ENCODE assay signal across 21 mouse cellular contexts in genomic region chr10:42173839-42174238, GRCm38 (mm10).
DNase-seq lines count a peak whose midpoint lies in the region; ATAC-seq lines count a peak whose summit lies in the region.
"Had no signal": no experiment of that assay in that cellular context is flagged by ENCODE, and none has a peak within 500 bp of the region (broad histone marks: within the 10 kb centered on the region; RNA-seq: fewer than 3 reads in every experiment).

No protein-coding gene starts in this region.

- no peaks in the 10 kb centered on the region; the same call in 1 of the 2 replicates for H3K9me3 ChIP-seq in kidney, embryonic 16.5 days (ENCODE audit: low read length)
- H3K9me3 ChIP-seq in embryonic facial prominence, embryonic 10.5 days, result no peaks in the 10 kb centered on the region
- no peaks in the 10 kb centered on the region for H3K9me3 ChIP-seq in forebrain, embryonic 16.5 days (ENCODE audit: control insufficient read depth, low read length)
- H3K9me3 ChIP-seq: hindbrain, embryonic 12.5 days; neural tube, embryonic 13.5 days had no signal

- no peaks in the 10 kb centered on the region for H3K36me3 ChIP-seq in kidney, embryonic 16.5 days (ENCODE audit: insufficient read depth, low read length)
- no peaks in the 10 kb centered on the region for H3K36me3 ChIP-seq in embryonic facial prominence, embryonic 10.5 days (replicated peaks)
- no peaks in the 10 kb centered on the region for H3K36me3 ChIP-seq in forebrain, embryonic 16.5 days (ENCODE audit: control insufficient read depth, insufficient read depth)
- H3K36me3 ChIP-seq: hindbrain, embryonic 12.5 days; neural tube, embryonic 13.5 days had no signal

- H3K27ac ChIP-seq in kidney, embryonic 16.5 days (ENCODE audit: low read length), result no peak overlapping the region
- peak overlapping the region; percentile 45 for H3K27ac ChIP-seq in embryonic facial prominence, embryonic 10.5 days (replicated peaks)
- no peak overlapping the region for H3K27ac ChIP-seq in forebrain, embryonic 16.5 days (ENCODE audit: low read length)
- H3K27ac ChIP-seq: hindbrain, embryonic 12.5 days; neural tube, embryonic 13.5 days had no signal

- peaks cover 12% of the 10 kb centered on the region for H3K4me1 ChIP-seq in kidney, embryonic 16.5 days (ENCODE audit: insufficient read depth, low read length)
- peaks cover 33% of the 10 kb centered on the region for H3K4me1 ChIP-seq in embryonic facial prominence, embryonic 10.5 days
- 0 out of 2 replicates have a peak, but pooled peaks cover 3% of the 10 kb centered on the region for H3K4me1 ChIP-seq in forebrain, embryonic 16.5 days (replicated peaks; ENCODE audit: control insufficient read depth, insufficient read depth, low read length)
- H3K4me1 ChIP-seq: hindbrain, embryonic 12.5 days had no signal

- no peak overlapping the region for H3K4me3 ChIP-seq in kidney, embryonic 16.5 days (ENCODE audit: low read length)
- no peak overlapping the region for H3K4me3 ChIP-seq in embryonic facial prominence, embryonic 10.5 days
- no peak overlapping the region for H3K4me3 ChIP-seq in forebrain, embryonic 16.5 days (replicated peaks; ENCODE audit: low read length)
- H3K4me3 ChIP-seq: erythroblast, embryonic 14.5 days; hindbrain, embryonic 12.5 days; neural tube, embryonic 13.5 days had no signal

- 6% methylated on average over 1 of the region's 1 CpGs for WGBS in kidney, embryonic 16.5 days
- 31% methylated on average over 1 of the region's 1 CpGs for WGBS in embryonic facial prominence, embryonic 10.5 days
- 48% methylated on average over 1 of the region's 1 CpGs for WGBS in forebrain, embryonic 16.5 days

- no peaks in the 10 kb centered on the region for H3K27me3 ChIP-seq in kidney, embryonic 16.5 days (ENCODE audit: insufficient read depth, low read length)
- no peaks in the 10 kb centered on the region for H3K27me3 ChIP-seq in embryonic facial prominence, embryonic 10.5 days (replicated peaks; ENCODE audit: low read depth, poor library complexity, severe bottlenecking)
- H3K27me3 ChIP-seq in forebrain, embryonic 16.5 days (replicated peaks; ENCODE audit: control insufficient read depth, insufficient read depth, low read length), result no peaks in the 10 kb centered on the region
- H3K27me3 ChIP-seq: hindbrain, embryonic 12.5 days; neural tube, embryonic 13.5 days; Patski had no signal

- H3K4me2 ChIP-seq in kidney, embryonic 16.5 days (replicated peaks; ENCODE audit: low read depth, low read length), result no peak overlapping the region
- no peak overlapping the region for H3K4me2 ChIP-seq in forebrain, embryonic 16.5 days (ENCODE audit: low read length)
- H3K4me2 ChIP-seq: heart, embryonic 11.5 days; hindbrain, embryonic 12.5 days; neural tube, embryonic 13.5 days had no signal

- peak; percentile 72 for ATAC-seq in kidney, embryonic 16.5 days (ENCODE audit: low FRiP score, low TSS enrichment)
- ATAC-seq in forebrain, embryonic 16.5 days, result peak; percentile 31; the same call in 1 of the 2 replicates
- peak; percentile 30; the same call in 1 of the 2 replicates for ATAC-seq in megakaryocyte progenitor cell, adult 5-6 weeks (replicated peaks; ENCODE audit: poor library complexity)
- ATAC-seq: liver, postnatal 0 days; Patski had no signal

- DNase-seq in kidney, adult 18-20 months, result no peak
- DNase-seq in embryonic facial prominence, embryonic 10.5 days (ENCODE audit: low spot score), result no peak
- no peak for DNase-seq in adrenal gland, postnatal 25 days
- no peak for DNase-seq in gastrocnemius, adult 18-20 months (ENCODE audit: low spot score)
- DNase-seq: adrenal gland, postnatal 14 days; cerebellum, adult 11-12 months; cerebellum, postnatal 36 days; heart, postnatal 10 days; kidney, adult 8-10 months; liver, postnatal 0 days; lung, postnatal 10 days; midbrain, embryonic 14.5 days; thymus, adult 18-20 months had no signal

- H3K9ac ChIP-seq in kidney, embryonic 16.5 days (replicated peaks; ENCODE audit: low read length), result no peak overlapping the region
- no peak overlapping the region for H3K9ac ChIP-seq in forebrain, embryonic 16.5 days (replicated peaks; ENCODE audit: low read depth, low read length)
- H3K9ac ChIP-seq: hindbrain, embryonic 12.5 days; liver, postnatal 0 days; neural tube, embryonic 13.5 days had no signal
